Mouse (Mus musculus) liver, postnatal 0 days (tissue): ENCODE data around the gene Srsf4. TPM values are rescaled to one million over a fixed set of nuclear protein-coding genes. Genes with fewer than 3 reads are reported as not detected.

ENCODE experiments used
- ATAC-seq: fragments of 200-750 bp; cut with Nextera tagmentation; 2 replicates; pipeline ENCODE4 v1.8.0; 2017; ENCODE audit warnings: mild to moderate bottlenecking, moderate library complexity
- DNase-seq: peaks from one replicate; pipeline ENCODE4 v3.0.0-alpha.2; 2016
- H3K27ac ChIP-seq: fragments of 300-500 bp; sonication (generic); 2 replicates; pipeline ENCODE4 v1.5.1; 2014; ENCODE audit warnings: antibody characterized with exemption, moderate library complexity, mild to moderate bottlenecking, low read depth
- H3K27me3 ChIP-seq: fragments of 300-500 bp; sonication (generic); 2 replicates; pipeline ENCODE4 v1.6.1; 2014; ENCODE audit warnings: low read length, control low read depth, mixed read lengths; ENCODE audit not compliant: insufficient read depth
- H3K36me3 ChIP-seq: fragments of 300-500 bp; sonication (generic); replicated peaks from 2 replicates; pipeline ENCODE4 v1.6.1; 2014; ENCODE audit warnings: mild to moderate bottlenecking, control low read depth, low read length, moderate library complexity, mixed read lengths; ENCODE audit not compliant: insufficient read depth
- H3K4me1 ChIP-seq: fragments of 300-500 bp; sonication (generic); 2 replicates; pipeline ENCODE4 v1.6.1; 2014; ENCODE audit warnings: antibody characterized with exemption, mild to moderate bottlenecking, control low read depth; ENCODE audit not compliant: insufficient read depth
- H3K4me2 ChIP-seq: fragments of 300-500 bp; sonication (generic); 2 replicates; pipeline ENCODE4 v1.6.1; 2014; ENCODE audit warnings: low read depth, mild to moderate bottlenecking, low read length, moderate library complexity, mixed read lengths
- H3K4me3 ChIP-seq: fragments of 300-500 bp; sonication (generic); 2 replicates; pipeline ENCODE4 v1.5.1; 2014; ENCODE audit warnings: low read depth, low read length
- H3K9ac ChIP-seq: fragments of 300-500 bp; sonication (generic); replicated peaks from 2 replicates; pipeline ENCODE4 v1.6.1; 2014; ENCODE audit warnings: mild to moderate bottlenecking, moderate library complexity
- H3K9me3 ChIP-seq: fragments of 300-500 bp; sonication (generic); 2 replicates; pipeline ENCODE4 v1.6.1; 2016; ENCODE audit warnings: mild to moderate bottlenecking, control low read depth, low read length, mixed read lengths
- CTCF ChIP-seq: sonication (generic); IDR thresholded peaks from 2 replicates; pipeline ENCODE4 v1.5.1; 2016; ENCODE audit warnings: antibody characterized with exemption, low read depth
- EP300 ChIP-seq: IDR thresholded peaks from 2 replicates; pipeline ENCODE4 v1.6.1; 2016; ENCODE audit warnings: antibody characterized with exemption, low read depth, mild to moderate bottlenecking
- WGBS: fragments of 180-500 bp; shearing (Covaris S2); extraction: QIAGEN DNeasy Blood & Tissue Kit; methylation state at CpG from one replicate; pipeline ENCODE4 v1.1.7; 2014; ENCODE audit not compliant: insufficient replicate concordance; 5-methylcytosine and 5-hydroxymethylcytosine counted together
- polyA plus RNA-seq: library from polyadenylated mRNA; unstranded; fragments of >200 nt; fragmentation: Nextera tagmentation; extraction: Ambion mirVana; gene quantifications from 2 replicates; pipeline ENCODE4 v1.2.1, GENCODE M21; 2015

Gene Srsf4
- polyA plus RNA-seq, 1 experiment from 2014 or later = 37.5 TPM

DNA sequence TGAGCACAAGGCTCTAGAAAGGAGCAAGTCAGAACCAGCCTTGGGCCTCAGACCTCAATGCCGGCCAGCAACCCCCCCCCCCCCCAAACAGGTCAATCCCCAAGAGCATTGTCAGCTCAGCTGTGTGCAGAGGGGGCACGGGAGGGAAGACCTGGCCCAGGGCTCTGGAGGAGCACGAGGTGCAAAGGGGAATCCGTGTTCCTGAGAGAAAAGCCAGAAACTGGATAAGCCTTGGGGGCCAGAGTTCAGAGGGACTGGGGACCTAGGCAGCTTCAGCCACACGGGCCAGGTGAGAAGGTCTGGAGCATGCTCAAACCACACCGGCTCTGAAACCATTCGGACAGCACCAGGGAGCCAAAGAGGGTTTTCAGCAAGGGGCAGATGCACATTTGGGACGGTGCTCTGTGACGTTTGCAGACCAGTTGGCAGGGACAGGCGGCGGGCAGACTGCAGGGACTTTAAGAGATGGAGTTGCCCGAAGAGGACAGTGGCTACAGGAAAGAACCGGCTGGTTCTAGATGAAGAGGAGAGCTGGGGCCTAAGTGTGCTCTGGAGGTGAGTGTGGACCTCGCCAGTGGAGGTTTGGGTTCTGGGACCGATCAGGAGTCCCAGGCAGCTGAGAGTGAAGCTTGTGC lies 46.2 kb downstream of the Srsf4 start:
- DNase-seq = no peak
- peak overlapping the region; percentile 43 for H3K4me3 ChIP-seq
- H3K27me3 ChIP-seq = peaks cover 69% of the 10 kb centered on the region
- TF ChIP-seq EP300 (no peak), CTCF (no peak)
- H3K9me3 ChIP-seq = no peaks in the 10 kb centered on the region
- peak overlapping the region; percentile 52 for H3K9ac ChIP-seq
- peaks cover 38% of the 10 kb centered on the region for H3K4me1 ChIP-seq
- peaks cover 18% of the 10 kb centered on the region for H3K36me3 ChIP-seq
- 30% methylated on average over 15 of the region's 15 CpGs for WGBS
- no peak for ATAC-seq
- H3K27ac ChIP-seq = 0 out of 2 replicates have a peak overlapping the region, but pooled peaks have one; percentile 69
- H3K4me2 ChIP-seq = peak overlapping the region; percentile 79

DNA sequence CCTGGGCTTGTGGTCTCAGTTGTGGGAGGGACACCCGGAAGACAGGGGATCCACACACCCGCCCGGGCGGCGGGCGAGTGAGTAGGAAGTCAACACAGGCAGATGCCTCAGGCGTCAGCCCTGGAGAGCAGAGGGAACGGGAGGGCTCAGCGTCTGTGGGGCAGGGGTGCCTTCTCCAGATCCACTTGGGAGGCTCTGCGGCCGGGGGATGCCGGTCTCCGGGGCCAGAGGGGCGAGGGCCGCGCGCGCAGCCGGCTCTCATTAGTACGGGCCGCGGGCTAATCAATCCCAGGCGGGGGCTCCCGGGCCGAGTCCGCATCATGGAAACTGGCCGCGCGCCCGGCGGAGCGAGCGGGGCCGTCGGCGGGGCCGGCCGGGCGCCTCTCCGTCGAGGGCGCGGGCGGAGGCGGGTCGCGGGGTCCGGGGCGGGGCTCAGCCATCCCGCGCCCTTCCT lies 46.8 kb downstream of the Srsf4 start:
- ATAC-seq (peak; percentile 1; the same call in 1 of the 2 replicates), DNase-seq (peak; percentile 71)
- peak overlapping the region; percentile 79 for H3K4me2 ChIP-seq
- H3K4me3 ChIP-seq = peak overlapping the region; percentile 43
- WGBS = 3% methylated on average over 25 of the region's 51 CpGs
- no peaks in the 10 kb centered on the region for H3K9me3 ChIP-seq
- H3K4me1 ChIP-seq = peaks cover 34% of the 10 kb centered on the region
- H3K27me3 ChIP-seq = peaks cover 64% of the 10 kb centered on the region
- TF ChIP-seq EP300 (no peak), CTCF (no peak)
- peaks cover 24% of the 10 kb centered on the region for H3K36me3 ChIP-seq
- peak overlapping the region; percentile 52 for H3K9ac ChIP-seq
- peak overlapping the region; percentile 69 for H3K27ac ChIP-seq

DNA sequence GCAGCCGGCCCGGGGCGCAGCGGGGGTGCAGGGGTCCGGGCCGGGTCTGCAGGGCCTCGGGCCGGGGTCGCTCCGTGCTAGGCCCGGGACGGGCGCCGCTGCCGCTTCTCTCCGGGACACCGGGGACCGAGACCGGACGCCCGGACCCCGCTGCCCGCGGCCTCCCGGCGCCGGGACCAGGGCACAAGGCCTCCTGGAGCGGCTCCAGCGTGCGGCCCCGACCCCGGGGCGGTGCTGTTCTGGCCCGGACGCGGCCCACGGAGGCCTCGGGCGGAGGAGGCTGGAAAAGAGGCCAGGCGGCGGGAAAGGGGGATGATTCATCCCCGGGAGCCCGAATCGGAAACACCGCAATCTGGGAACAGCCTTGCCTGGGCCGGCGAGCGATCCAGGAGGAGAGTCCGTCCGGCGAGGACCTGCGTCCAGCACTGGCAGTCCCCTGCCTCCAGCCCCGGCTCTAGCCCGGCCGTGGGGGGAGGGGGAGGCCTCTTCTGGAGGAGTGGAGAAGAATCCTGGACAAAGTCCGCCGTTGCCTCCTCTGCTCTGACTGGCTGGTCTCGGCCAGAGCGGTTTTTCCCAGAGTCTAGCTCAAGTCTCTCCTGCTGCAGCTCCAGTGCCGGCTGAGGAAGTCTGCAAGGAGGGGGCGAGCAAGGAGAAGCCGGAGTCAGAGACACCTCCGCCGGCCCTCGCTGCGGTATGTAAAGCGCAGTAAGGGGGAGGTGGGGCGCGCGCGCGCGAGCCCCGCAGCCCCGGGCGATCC lies 47.4 kb downstream of the Srsf4 start:
- peak overlapping the region; percentile 79 for H3K4me2 ChIP-seq
- DNase-seq = peak; percentile 70
- peak overlapping the region; percentile 52 for H3K9ac ChIP-seq
- H3K27ac ChIP-seq = peak overlapping the region; percentile 69
- H3K9me3 ChIP-seq = no peaks in the 10 kb centered on the region
- WGBS = 2% methylated on average over 75 of the region's 76 CpGs
- peaks cover 34% of the 10 kb centered on the region for H3K4me1 ChIP-seq
- H3K27me3 ChIP-seq = peaks cover 58% of the 10 kb centered on the region
- TF ChIP-seq CTCF (no peak), EP300 (no peak)
- H3K4me3 ChIP-seq = peak overlapping the region; percentile 43
- peaks cover 30% of the 10 kb centered on the region for H3K36me3 ChIP-seq
- peak; percentile 3; the same call in 1 of the 2 replicates for ATAC-seq

DNA sequence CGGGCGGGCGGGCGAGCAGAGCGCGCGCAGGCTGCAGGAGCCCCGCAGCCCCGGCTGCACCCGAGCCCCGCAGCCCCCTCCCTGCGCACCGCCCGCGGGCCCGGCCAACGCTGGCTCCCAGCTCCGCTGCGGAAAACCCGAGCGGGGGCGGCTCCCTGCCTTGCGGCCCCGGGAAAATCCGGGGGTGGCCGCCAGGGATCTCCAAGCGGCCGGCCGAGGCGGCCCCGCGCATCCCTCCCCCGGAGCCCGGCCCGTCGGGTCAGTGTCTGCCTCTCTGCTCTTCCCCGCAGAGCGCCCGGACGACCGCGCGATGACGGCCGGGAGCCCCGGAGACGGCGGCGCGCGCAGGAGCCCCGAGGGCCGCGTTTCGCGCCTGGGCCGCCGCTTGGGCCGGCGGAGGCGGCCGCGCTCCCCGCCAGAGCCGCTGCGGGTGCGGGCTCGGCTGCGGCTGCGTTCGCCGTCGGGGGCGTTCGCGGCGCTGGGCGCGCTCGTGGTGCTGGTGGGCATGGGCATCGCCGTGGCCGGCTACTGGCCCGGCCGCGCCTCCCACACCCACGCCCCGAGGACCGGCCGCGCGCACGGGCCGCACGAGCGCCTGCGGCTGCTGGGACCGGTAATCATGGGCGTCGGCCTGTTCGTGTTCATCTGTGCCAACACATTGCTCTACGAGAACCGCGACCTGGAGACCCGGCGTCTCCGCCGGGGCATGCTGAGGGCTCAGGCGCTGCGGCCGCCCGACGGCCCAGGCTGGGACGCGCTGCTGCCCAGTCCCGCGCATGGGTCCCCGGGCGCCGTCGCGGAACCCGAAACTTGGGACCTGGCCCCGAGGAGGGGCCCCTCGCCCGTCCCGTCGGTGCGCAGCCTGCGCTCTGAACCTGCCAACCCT lies 48.3 kb downstream of the Srsf4 start, which contains the start of gene Tmem200b:
Gene Tmem200b, plus strand, starts transcription at position 311 of the 886 bp plus-strand sequence.
- WGBS = 3% methylated on average over 70 of the region's 130 CpGs
- DNase-seq (no peak), ATAC-seq (peak; percentile 19)
- TF ChIP-seq CTCF = no peak
- no peak for TF ChIP-seq EP300
- H3K9ac ChIP-seq = peak within 1 kb of the TSS; percentile 52
- H3K9me3 ChIP-seq = no peaks in the 10 kb centered on the region
- H3K36me3 ChIP-seq = peaks cover 39% of the 10 kb centered on the region
- H3K4me1 ChIP-seq = peaks cover 29% of the 10 kb centered on the region
- peak within 1 kb of the TSS; percentile 43 for H3K4me3 ChIP-seq
- peak within 1 kb of the TSS; percentile 69 for H3K27ac ChIP-seq
- H3K4me2 ChIP-seq = peak within 1 kb of the TSS; percentile 79
- peaks cover 49% of the 10 kb centered on the region for H3K27me3 ChIP-seq

DNA sequence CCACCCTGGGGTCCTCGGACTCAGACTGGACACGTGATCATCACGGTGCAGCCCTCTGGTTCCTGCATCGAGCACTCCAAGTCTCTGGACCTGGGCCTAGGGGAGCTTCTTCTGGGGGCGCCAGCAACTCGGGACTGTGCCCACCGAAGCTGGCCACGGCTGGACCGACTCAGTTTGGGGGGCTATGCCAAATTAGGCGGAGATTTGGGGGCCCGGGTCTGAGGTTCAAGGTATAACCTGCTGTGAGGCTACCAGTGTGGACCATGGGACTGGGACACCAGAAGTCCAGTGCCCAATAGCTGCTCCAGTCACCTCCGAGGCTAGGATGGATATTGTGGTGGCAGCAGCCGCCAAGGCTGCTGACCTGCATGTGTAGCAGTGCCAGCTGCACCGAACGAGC lies 49.0 kb downstream of the Srsf4 start:
- Histone ChIP-seq H3K9me3 (no peaks in the 10 kb centered on the region), H3K27me3 (peaks cover 43% of the 10 kb centered on the region), H3K27ac (no peak overlapping the region), H3K9ac (peak overlapping the region; percentile 52; the same call in 1 of the 2 replicates), H3K4me3 (peak overlapping the region; percentile 43), H3K4me1 (peaks cover 29% of the 10 kb centered on the region), H3K36me3 (peaks cover 45% of the 10 kb centered on the region), H3K4me2 (peak overlapping the region; percentile 79)
- ATAC-seq (no peak), DNase-seq (no peak)
- WGBS = 69% methylated on average over 15 of the region's 15 CpGs
- TF ChIP-seq CTCF (no peak), EP300 (no peak)
